Mouse (Mus musculus): ENCODE data around the gene Sfxn4.

Sfxn4 gene

DNA sequence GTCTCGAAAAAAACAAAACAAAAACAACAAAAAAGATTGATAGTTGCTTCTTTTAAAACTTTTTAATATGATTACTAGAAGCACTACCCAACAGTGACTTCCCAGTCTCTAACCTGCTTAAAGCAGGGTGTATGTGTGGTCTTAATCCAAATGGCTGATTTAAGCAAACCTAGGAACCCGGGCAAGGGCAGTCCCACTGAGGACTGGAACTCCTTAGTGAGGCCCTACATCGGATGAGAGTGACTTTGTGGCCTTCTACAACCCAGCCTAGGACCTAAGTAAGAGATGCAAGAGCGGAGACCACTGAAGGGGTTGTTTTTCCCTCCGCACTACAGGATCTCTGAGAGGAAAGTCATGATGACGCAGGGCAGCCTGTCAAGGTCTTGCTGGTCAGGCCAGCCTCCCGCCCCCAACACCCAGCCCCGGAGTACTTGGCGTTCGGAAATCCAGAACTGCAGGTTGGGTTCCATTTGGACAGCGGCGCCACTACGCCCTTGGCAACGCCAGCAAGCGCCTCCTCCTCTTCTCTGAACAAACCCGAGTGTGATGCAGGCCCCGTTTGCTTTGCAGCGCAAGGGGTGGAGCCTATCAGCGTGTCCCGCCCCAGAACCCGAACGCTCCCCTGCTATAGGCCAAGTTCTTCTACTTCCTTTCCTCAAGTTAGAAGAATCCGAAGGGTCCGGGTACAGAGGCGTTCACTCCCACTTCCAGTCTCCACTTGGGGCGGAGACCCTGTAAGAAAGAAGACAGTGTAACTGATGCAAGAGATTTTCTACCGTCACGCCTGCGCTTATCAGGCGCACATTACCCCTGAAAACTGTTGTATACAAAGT lies at the start of gene Sfxn4:
TSS of gene Sfxn4 (minus strand) at position 612 of the 833 bp plus-strand sequence.
- in situ Hi-C loops (cut with MboI, MseI) = no loop called here

DNA sequence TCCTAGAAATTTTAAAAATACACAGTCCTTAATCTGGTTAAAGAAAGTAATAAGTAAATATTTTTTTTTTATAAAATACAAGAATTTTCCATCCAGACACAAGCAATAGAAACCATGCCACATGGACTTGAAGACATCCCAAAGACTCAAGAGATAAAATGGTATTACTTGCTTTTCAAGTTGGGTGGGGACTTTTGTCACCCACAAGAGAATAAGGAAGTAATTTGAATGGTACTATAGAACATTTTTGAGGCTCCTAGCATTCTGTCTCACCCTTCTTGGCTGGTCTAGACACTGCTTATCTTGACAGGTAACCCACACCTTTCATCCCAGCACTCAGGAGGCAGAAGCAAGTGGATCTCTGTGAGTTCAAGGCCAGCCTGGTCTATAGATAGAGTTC lies 49.0 kb upstream of the Sfxn4 start:
- in situ Hi-C loops (cut with MboI, MseI) = no loop called here

DNA sequence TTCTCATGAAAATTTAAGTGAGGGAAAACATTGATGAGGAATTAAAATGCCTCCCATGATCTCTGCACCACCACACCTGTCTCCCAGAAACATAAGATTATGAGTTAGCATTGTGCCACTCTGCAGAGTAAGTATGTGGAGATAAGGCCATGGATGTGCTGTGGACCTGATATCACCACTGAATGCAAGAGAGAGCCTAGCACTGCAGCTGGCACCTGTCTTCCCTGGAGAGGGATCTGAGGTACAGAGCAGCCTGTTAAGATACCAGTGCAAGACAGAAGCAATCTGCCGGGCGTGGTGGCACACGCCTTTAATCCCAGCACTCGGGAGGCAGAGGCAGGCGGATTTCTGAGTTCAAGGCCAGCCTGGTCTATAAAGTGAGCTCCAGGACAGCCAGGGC lies 44.2 kb upstream of the Sfxn4 start:
- in situ Hi-C loops (cut with MboI, MseI) = no loop called here

DNA sequence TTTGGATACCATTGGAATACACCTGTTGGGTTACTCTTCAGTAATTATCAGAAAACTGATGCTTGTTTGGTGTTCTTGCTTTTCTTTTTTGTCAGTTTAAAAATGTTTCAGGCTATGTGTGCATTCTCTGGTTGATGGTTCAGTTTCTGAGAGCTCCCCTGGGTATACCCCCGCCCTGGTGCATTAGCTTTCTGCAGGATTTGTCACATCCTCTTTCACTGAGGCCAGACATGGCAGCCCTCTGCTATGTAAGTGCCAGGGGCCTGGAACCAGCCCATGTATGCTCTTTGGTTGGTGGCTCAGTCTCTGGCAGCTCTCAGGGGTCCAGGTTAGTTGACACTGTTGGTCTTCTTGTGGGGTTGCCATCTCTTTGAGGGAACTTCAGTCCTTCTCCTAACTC lies 42.7 kb upstream of the Sfxn4 start:
- in situ Hi-C loops (cut with MboI, MseI) = loop anchor here (5.0 kb wide), 1 partner anchor 33 kb away; no protein-coding TSS in a partner anchor

DNA sequence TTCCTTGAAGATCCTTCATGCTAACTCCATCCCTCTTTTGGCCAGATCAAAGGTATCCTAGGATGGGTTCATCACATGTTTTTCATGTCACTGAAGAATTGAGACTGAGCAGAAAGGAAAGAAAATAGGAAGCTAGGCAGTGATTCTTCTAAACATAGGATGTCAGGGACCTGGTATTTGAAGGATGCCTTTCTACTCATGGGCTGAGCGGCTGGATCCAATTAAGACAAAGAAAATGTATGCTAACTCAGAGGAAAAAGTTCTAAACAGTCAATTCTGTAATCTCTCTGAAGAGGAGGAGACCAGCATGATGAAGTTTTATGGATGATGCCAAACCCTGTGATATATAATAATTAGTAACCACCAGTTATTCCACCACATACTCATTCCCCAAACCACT lies 41.9 kb upstream of the Sfxn4 start:
- in situ Hi-C loops (cut with MboI, MseI) = loop anchor here (5.0 kb wide), 1 partner anchor 34 kb away; no protein-coding TSS in a partner anchor

DNA sequence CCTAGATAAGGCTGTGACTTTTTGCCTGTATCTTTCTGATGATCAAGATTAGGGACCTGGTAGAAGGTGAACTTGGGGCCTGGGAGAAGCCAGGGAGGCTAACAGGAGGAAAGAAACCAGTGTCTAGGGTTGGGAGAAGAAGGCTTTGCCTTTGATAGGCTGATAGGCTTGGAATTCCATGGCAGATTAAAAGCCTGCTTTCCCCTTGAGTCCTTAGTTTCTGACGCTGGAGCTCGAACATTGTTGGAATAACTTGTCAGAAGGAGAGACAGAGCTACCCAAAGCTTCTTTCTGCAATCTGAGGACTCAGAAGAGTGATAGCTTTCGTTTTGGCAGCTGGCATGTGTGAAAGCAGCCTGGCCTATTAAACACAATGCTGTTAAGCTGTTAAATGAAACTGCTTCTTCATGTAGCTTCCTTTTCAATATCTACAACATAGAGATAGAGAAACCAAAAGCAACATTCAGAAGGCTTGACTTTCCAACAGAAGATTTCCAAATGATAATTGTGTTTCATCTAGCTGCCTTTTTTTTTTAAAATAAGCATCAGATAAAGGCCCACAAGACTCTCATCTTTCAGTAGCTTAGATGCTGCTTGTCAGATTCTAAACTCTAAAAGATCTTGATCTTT lies 34.1 kb upstream of the Sfxn4 start:
- in situ Hi-C loops (cut with MboI, MseI) = no loop called here

DNA sequence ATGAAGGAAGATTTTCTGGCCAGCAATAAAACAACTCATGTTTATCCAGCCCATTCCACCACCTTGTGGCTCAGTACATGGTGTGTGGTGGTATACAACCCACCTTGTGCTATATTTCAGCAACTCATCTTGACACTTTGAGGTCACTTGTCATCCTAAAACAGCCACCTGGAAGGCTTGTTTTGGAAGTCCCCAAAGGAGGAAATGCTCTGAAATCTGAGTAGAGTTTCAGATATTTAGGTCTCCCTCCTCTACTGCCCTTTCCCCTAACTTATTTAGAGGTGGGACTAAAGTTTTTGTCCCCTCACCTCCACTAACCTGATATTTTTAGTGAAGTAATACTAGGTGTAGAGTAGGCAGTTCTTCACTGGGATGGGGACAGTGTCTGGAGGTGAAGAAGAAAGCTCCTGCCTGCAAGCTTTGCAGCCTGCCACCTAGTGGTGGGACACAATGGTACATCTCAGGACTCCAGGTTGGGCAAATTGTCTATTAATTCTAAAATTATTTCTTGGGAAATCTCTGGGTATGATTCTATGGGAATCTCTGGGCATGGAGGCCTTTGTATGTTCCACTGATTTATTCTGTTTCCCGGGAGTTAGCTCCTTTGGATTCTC lies 30.8 kb upstream of the Sfxn4 start:
- in situ Hi-C loops (cut with MboI, MseI) = no loop called here

DNA sequence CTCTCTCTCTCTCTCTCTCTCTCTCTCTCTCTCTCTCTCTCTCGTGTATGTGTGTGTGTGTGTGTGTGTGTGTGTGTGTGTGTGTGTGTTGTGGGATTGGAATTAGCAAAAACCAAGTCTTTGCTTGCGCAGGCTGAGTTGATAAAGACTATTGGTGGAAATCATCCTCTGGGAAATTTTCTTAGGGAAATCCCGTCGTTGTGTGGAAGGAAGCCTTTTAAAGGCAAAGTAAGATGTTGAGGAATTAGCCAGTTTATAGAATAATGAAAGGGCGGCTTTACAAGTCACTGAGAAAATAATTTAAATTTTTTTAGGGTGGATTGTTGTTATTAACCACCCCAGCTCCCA lies 29.8 kb upstream of the Sfxn4 start:
- in situ Hi-C loops (cut with MboI, MseI) = no loop called here

DNA sequence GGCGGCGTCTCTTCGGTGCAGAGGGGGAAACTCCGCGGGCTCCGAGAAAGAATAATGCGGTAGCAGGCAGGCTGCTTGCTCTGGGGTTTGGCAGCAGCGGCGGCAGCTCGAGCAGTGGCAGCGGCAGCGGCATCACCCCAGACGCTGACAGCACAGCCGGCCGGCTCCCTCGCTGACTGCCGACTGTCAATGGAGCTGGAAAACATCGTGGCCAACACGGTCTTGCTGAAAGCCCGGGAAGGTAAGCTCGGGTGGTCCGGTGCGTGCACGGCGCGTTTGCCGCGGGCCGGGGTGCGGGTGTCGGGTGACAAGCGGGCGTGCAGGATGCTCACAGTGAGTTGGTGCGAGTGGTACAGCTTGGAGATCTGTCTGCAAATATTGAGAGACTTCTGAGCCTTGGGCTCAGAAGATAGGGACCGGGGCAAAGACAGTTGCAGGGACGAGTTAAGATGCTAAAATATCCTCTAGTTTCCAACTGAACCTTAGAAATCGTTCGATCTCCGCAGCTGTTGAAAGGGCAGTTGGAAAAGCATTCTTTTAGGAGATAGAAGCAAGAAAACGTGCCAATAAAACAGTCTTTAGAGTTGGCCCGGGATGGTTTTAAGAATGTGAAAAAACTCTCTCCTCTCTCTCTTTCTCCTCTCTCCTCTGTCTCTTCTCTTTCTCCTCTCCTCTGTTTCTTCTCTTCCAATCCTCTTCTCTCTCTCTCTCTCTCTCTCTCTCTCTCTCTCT lies 29.3 kb upstream of the Sfxn4 start:
- in situ Hi-C loops (cut with MboI, MseI) = no loop called here

DNA sequence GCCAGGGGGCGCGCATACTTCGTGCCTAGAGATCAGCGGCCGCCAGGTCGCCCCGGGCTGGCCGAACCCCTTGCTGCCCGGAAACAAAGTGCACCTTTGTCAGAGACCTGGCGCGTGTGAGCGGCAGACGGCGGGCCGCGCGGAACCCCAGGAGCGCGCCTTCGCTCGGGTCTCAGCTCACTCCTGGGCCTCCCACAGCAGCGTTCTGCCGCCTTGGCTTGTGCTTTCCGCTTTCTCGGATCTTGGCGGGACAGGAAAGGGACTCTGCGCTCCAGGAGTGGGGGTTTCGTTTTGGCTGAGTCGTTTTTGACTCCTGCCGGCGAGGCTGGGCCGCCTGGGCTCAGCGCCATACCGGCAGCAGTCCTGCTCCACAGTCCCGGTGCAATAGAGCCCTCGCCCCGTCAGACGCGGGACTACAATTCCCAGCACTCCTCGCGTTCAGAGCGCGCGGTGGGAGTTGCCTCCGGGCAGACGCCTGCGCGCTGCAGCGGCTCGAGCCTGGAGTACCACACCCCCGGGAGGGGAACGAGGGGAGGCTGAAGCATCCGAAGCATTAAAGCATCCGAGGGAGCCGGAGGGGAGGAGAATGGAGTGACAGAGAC lies 28.5 kb upstream of the Sfxn4 start, which contains the start of gene Grk5:
TSS of gene Grk5 (plus strand) at position 36 of the 602 bp plus-strand sequence.
- in situ Hi-C loops (cut with MboI, MseI) = loop anchor here (5.0 kb wide), 1 partner anchor 192 kb away; no protein-coding TSS in a partner anchor

DNA sequence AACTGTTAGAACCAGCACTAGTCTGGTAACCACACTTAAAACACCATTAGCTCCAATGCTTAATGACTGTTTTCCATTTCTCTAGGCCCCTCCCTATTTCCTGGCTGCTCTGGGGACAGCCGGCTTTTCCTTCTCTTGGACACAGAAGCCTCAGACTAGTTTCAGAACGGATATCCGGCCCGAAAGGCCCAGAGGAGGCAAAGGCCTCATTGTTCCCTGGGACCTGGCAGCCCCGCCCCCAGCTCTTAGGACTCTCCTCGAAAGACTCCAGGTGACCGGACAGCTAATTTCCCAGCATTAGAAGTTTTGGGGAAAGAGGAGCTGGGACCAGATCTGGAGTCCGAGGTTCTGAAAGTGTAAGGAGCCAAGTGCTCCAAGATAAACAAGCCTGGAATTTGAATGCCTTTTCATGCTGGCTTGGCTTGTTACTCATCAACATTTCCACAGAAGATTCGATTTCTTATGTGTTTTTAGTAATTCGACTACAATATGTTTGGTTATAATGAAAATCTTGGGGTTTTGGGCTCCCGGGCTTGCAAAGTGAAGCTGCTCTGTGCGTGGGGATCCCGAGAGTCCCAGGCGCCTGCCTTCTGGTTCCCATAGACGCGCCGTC lies 27.9 kb upstream of the Sfxn4 start:
- in situ Hi-C loops (cut with MboI, MseI) = loop anchor here (5.0 kb wide), 1 partner anchor 193 kb away; no protein-coding TSS in a partner anchor

DNA sequence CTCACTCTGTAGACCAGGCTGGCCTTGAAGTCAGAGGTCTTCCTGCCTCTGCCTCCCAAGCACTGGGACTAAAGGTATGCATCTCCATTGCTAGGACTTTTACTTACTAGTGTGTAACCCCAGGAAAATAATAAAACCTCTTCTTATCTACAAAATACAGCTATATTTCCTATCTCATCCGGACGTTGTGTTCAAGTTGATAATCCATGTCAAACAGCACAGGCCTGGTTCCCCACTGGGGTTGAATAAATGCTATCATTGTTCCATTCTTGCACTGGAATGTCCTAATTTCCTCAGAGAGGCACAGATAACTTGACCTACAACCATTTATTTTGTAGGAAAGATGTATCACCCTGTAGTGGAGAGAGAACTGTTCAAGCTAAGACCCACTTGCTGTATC lies 26.4 kb upstream of the Sfxn4 start:
- in situ Hi-C loops (cut with MboI, MseI) = loop anchor here (5.0 kb wide), 1 partner anchor 195 kb away; no protein-coding TSS in a partner anchor

DNA sequence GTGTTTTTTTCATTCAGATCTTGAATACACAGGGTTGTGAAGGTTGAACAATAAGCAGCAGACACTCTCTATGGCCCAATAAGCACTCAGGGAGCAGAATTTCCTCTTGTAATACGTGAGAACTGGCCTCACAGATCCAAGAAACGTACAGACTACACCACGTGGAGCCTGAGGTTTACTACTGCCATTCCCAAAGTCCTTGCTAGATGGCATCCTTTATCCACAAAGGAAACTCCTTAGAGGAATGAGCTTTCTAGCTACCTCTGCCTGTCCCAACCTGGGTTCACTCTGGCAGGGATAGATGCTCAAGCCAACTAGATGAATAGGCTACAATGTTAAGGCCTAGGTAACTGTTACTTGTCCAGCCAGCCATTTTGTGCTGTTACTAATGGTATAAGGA lies 21.9 kb upstream of the Sfxn4 start:
- in situ Hi-C loops (cut with MboI, MseI) = no loop called here

DNA sequence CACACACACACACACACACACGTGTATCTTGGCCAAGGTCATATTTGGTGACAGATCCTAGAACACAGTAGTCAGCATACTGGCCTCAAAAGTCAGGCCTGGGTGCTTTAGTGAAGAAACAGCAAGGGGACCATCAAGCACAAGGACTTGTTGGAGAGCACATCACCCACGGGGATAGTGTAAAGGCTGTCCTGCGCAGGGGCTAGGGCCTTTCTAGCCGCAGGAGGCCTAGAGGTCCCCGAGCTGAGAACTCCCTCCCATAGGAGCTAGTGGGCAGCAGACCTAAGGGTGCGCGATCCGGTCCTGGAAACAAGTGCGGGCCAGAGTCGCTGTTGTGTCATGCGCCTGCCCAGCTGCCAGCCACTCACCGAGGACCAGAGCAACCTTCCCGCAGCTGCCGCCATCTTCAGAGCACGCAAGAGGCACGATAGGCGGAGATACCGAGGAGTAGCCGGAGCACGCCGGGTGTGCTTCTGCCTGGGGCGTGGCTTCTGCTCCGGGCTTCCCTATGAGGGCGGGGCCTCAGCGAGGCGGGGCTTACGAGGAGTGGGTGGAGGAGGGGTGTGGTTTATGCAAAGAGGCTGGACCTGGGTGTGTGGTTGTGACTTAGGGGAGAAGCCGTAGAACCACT lies 12.9 kb upstream of the Sfxn4 start, which contains the start of gene Prdx3:
TSS of gene Prdx3 (minus strand) at position 493 of the 631 bp plus-strand sequence.
- in situ Hi-C loops (cut with MboI, MseI) = no loop called here

DNA sequence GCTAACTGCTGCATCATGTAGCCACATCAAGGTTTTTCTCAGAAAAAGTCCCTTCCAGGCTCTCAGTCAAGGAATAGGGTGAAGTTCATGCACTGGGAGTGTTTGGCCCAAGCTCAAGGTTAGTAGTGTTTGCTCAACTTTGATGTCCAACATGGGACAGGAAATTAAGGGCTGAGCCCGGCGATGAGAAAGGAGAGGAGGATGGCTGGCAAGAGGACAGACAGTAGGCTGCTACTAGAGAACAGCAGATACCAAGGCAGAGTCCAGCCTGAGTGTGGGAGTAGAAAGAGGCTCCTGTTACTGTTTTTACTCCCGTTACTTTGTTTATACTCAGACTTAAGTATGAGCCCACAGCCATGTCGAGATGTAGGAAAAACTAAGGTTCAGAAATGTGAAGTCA lies 12.2 kb upstream of the Sfxn4 start:
- in situ Hi-C loops (cut with MboI, MseI) = no loop called here

DNA sequence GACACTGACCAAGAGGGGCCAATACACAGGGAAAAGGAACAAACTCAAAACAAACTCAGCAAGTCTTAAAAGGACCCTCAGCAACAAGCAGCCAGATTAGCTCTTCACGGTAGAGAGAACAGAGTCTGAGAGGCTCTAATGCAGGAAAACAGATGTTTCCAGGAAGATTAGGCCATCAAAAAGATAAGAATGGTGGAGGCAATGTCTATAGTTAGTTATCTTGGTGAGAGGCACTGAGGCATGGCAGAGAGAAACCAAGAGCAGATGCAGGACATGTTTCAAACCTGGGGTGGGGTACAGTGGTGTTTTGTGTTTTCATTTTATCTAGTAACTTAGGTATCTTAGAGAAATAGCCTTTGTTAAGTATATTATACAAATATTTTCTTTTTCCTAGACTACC lies 11.0 kb upstream of the Sfxn4 start:
- in situ Hi-C loops (cut with MboI, MseI) = no loop called here

DNA sequence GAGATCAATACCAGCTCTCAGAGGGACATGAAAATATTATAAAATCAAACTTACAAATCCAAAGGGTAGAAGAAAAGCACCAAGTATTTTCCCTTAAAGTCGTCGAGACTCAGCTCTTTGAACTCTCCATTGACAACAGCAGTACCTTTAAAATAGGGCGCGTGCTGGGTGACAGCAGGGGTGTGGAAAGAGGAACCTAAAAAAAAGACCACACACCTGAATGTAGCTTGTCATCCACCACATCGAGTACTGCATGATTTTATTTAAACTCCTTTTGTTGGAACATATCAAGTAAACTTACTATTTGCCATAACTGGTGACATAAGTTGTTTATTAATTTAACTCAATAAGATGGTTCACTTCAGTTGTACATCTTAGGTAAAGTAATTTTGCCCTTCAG lies 10.1 kb upstream of the Sfxn4 start:
- in situ Hi-C loops (cut with MboI, MseI) = no loop called here

DNA sequence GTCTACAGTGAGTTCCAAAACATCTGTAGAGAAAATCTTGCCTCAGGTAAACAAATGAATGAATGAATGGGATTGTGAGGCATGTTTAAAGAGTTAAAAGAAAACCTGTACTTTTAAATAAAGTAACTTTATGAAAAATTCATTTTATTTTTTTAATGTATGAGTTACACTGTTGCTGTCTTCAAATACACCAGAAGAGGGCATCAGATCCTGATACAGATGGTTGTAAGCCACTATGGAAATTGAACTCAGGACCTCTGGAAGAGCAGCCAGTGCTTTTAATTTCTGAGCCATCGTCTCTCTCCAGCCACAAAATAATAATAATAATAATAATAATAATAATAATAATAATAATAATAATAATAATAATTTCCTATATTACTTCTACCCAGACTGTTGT lies 9.2 kb upstream of the Sfxn4 start:
- in situ Hi-C loops (cut with MboI, MseI) = no loop called here

DNA sequence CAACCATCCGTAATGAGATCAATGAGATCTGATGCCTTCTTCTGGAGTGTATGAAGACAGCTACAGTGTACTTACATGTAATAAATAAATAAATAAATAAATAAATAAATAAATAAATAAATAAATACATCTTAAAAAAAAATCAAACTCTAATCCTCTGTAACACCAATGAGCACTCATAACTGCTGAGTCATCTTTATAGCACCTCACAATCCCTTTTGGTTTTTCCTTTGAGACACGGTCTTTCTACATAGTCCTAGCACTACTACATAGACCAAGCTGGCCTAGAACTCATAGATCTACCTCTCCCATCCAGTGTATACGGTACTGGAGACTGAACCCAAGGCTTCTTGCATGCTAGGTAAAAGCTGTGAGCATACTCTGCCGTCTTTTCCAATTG lies 4.9 kb upstream of the Sfxn4 start:
- in situ Hi-C loops (cut with MboI, MseI) = loop anchor here (5.0 kb wide), 1 partner anchor 69 kb away; no protein-coding TSS in a partner anchor

DNA sequence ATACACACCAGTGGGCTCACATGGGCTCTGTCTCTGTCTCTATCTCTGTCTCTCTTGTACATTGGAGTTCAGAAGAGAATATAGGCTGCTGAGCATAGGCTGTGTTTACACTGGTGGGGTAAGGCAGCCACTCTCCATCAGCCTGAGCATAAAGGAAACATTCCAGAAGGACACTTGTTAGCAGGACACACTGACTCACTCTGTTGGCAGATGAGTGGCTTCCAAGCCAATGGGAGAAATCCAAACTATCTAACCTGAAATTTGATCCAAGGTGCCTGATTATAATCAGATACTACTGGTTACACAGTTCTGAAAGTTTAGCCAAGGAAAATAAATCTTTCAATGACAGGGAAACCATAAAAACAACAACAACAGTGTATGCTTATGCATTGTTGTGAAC lies 15.5 kb downstream of the Sfxn4 start:
- in situ Hi-C loops (cut with MboI, MseI) = no loop called here
